Mouse (Mus musculus): ENCODE results near the gene Pcyox1. TPM values are rescaled to one million over a fixed set of nuclear protein-coding genes. Genes with fewer than 3 reads are reported as not detected.

Gene Pcyox1
- 87.1 and 99.4 TPM in 2 replicates for polyA plus RNA-seq (2016; fragmentation: Nextera tagmentation; extraction: Ambion mirVana)

- peak within 1 kb of the TSS; percentile 93 for H3K27ac ChIP-seq
- DNase-seq (ENCODE audit: low spot score), result peak; percentile 91
- H3K36me3 ChIP-seq, result peaks cover 32% of the 10 kb centered on the region
- WGBS, result under 1% methylated on average over 51 of the region's 51 CpGs
- peaks cover 36% of the 10 kb centered on the region for H3K4me1 ChIP-seq (replicated peaks)
- H3K9me3 ChIP-seq, result no peaks in the 10 kb centered on the region
- H3K27me3 ChIP-seq (ENCODE audit: insufficient read depth, poor library complexity, severe bottlenecking), result peaks cover 14% of the 10 kb centered on the region; the same call in 1 of the 2 replicates
- H3K4me3 ChIP-seq, result peak within 1 kb of the TSS; percentile 91
These were observed at the start of gene Pcyox1 for GRCm38 (mm10) chr6:86396581-86397256. Gene Pcyox1 (minus strand): TSS chr6:86397154.

- H3K9me3 ChIP-seq, result no peaks in the 10 kb centered on the region
- peaks cover 83% of the 10 kb centered on the region for H3K36me3 ChIP-seq
- no peak for DNase-seq (ENCODE audit: low spot score)
- no peaks in the 10 kb centered on the region for H3K27me3 ChIP-seq (ENCODE audit: insufficient read depth, poor library complexity, severe bottlenecking)
- WGBS, result 92% methylated on average over 18 of the region's 18 CpGs
- no peaks in the 10 kb centered on the region for H3K4me1 ChIP-seq (replicated peaks)
- no peak overlapping the region for H3K4me3 ChIP-seq
- no peak overlapping the region for H3K27ac ChIP-seq
These were observed 48.6 kb upstream of the Pcyox1 start for GRCm38 (mm10) chr6:86445551-86445950.

GRCm38 (mm10) chr6:86441571-86441970 is 44.6 kb upstream of the Pcyox1 start:
- Histone ChIP-seq H3K9me3 (no peaks in the 10 kb centered on the region), H3K36me3 (peaks cover 50% of the 10 kb centered on the region), H3K4me3 (no peak overlapping the region), H3K27me3 (ENCODE audit: insufficient read depth, poor library complexity, severe bottlenecking) (no peaks in the 10 kb centered on the region), H3K27ac (no peak overlapping the region), H3K4me1 (replicated peaks) (peaks cover 15% of the 10 kb centered on the region)
- no peak for DNase-seq (ENCODE audit: low spot score)
- WGBS, result 96% methylated on average over 10 of the region's 10 CpGs

GRCm38 (mm10) chr6:86439531-86439930 is 42.6 kb upstream of the Pcyox1 start:
- peaks cover 50% of the 10 kb centered on the region for H3K36me3 ChIP-seq
- peaks cover 15% of the 10 kb centered on the region for H3K4me1 ChIP-seq (replicated peaks)
- WGBS, result 94% methylated on average over 1 of the region's 1 CpGs
- no peaks in the 10 kb centered on the region for H3K9me3 ChIP-seq
- H3K27ac ChIP-seq, result peak overlapping the region; percentile 96
- no peaks in the 10 kb centered on the region for H3K27me3 ChIP-seq (ENCODE audit: insufficient read depth, poor library complexity, severe bottlenecking)
- DNase-seq (ENCODE audit: low spot score), result no peak
- H3K4me3 ChIP-seq, result peak overlapping the region; percentile 93

GRCm38 (mm10) chr6:86439119-86439496 is 42.2 kb upstream of the Pcyox1 start:
- peaks cover 50% of the 10 kb centered on the region for H3K36me3 ChIP-seq
- H3K4me1 ChIP-seq (replicated peaks), result peaks cover 15% of the 10 kb centered on the region

DNA sequence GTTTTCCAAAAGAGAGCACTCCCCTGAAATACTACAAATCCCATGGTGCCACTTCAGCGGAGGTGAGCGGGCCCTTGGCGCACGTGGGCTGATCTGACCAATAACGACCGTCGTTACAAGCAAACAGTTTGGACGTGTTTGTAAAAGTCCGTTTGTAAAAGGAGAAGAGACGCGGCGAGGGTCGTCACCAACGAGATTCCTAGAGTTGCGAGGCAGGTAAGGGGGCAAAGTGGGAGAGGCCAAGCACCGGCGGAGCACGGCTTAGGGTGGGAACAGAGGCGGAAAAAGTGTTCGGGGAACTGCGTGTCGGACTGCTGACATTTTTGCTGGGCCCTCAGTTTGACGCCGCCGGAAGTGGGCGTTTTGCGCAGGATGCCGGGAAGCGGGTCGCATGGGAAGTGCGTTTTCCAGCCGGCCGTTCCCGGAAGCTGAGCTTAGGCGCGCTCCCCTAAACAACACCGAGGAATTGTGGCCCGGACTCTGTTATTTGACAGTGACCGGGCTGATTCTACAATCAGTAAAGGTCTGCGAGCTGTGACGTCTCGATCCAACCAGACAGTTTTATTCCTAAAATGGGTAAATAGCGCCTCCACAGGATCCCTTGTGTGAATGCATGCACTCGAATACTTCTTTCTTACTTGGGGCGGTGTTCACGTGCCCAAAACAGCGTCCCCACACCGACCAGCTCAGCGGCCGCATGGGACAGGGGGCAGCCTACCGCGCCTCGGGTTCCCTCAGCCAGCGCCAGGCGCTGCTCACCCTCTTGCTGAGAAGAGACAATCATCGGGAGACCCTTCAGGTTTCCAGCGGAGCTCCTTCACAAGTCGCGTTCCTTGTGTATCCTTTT is 41.5 kb upstream of the Pcyox1 start, which contains the start of gene C87436:
TSS of gene C87436 (plus strand) at position 103 of the 847 bp plus-strand sequence.
- Histone ChIP-seq H3K27ac (peak within 1 kb of the TSS; percentile 96), H3K4me3 (peak within 1 kb of the TSS; percentile 93), H3K9me3 (no peaks in the 10 kb centered on the region), H3K36me3 (peaks cover 50% of the 10 kb centered on the region), H3K27me3 (ENCODE audit: insufficient read depth, poor library complexity, severe bottlenecking) (no peaks in the 10 kb centered on the region), H3K4me1 (replicated peaks) (peaks cover 15% of the 10 kb centered on the region)
- peak; percentile 96 for DNase-seq (ENCODE audit: low spot score)
- under 1% methylated on average over 59 of the region's 59 CpGs for WGBS

More at GRCm38 (mm10) chr6:86439119-86439496, 42.2 kb upstream of the Pcyox1 start:
- Histone ChIP-seq H3K4me3 (peak overlapping the region; percentile 93), H3K27me3 (ENCODE audit: insufficient read depth, poor library complexity, severe bottlenecking) (no peaks in the 10 kb centered on the region), H3K27ac (peak overlapping the region; percentile 96), H3K9me3 (no peaks in the 10 kb centered on the region)
- whole genome bisulfite sequencing, result 6% methylated on average over 13 of the region's 13 CpGs
- no peak for DNase-seq (ENCODE audit: low spot score)

GRCm38 (mm10) chr6:86437711-86438110 is 40.8 kb upstream of the Pcyox1 start:
- H3K4me3 ChIP-seq, result peak overlapping the region; percentile 93
- no peaks in the 10 kb centered on the region for H3K9me3 ChIP-seq
- WGBS, result 3% methylated on average over 14 of the region's 14 CpGs
- DNase-seq (ENCODE audit: low spot score), result peak; percentile 49
- H3K36me3 ChIP-seq, result peaks cover 50% of the 10 kb centered on the region
- H3K4me1 ChIP-seq (replicated peaks), result peaks cover 15% of the 10 kb centered on the region
- no peaks in the 10 kb centered on the region for H3K27me3 ChIP-seq (ENCODE audit: insufficient read depth, poor library complexity, severe bottlenecking)
- peak overlapping the region; percentile 96 for H3K27ac ChIP-seq

DNA sequence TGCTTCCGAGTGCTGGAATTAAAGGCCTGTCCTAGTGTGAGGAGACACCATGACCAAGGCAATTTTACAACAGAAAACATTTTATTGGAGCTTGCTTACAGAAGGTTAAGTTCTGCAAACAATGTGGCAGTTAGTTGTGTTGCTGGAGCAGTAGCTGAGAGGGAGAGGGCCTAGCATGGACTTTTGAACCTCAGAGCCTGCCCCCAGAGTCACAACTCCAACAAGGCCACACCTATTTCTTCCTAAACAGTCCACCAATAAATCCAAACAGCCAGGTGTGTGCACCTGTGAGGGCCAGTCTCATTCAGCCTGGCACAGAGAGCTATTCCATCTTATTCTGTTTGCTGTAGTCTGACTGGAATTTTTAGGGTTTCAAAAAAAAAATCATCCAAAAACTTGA is 36.7 kb upstream of the Pcyox1 start:
- WGBS, result 96% methylated on average over 1 of the region's 1 CpGs
- peaks cover 83% of the 10 kb centered on the region for H3K36me3 ChIP-seq
- H3K27ac ChIP-seq, result no peak overlapping the region

GRCm38 (mm10) chr6:86431531-86431930 is 34.6 kb upstream of the Pcyox1 start:
- 94% methylated on average over 3 of the region's 3 CpGs for WGBS
- Histone ChIP-seq H3K36me3 (peaks cover 100% of the 10 kb centered on the region), H3K4me3 (no peak overlapping the region)

More for the DNA sequence above, 36.7 kb upstream of the Pcyox1 start:
- Histone ChIP-seq H3K4me3 (no peak overlapping the region), H3K4me1 (replicated peaks) (peaks cover 5% of the 10 kb centered on the region; the same call in 1 of the 2 replicates), H3K9me3 (no peaks in the 10 kb centered on the region), H3K27me3 (ENCODE audit: insufficient read depth, poor library complexity, severe bottlenecking) (no peaks in the 10 kb centered on the region)
- no peak for DNase-seq (ENCODE audit: low spot score)

DNA sequence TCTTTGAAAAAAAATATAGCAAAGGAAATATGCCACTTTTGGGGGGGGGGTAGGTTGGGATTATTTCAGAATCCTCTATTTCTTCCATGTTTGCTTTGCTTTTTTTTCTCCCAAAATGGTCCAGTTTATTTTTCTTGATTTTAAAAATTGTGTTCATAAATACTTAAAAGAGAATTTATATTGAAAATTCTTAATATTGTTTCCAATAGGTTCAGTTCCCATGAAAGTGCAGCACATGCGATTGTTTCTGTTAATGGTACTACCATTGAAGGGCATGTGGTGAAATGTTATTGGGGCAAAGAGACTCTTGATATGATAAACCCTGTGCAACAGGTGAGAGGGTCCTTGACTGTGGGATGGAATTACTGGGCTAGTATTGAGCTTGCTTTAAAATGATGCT is 29.4 kb upstream of the Pcyox1 start, which contains the start of gene Gm44790:
TSS of gene Gm44790 (plus strand) at position 301 of the 400 bp plus-strand sequence.
- no peaks in the 10 kb centered on the region for H3K27me3 ChIP-seq (ENCODE audit: insufficient read depth, poor library complexity, severe bottlenecking)
- H3K36me3 ChIP-seq, result peaks cover 99% of the 10 kb centered on the region
- no peaks in the 10 kb centered on the region for H3K4me1 ChIP-seq (replicated peaks)
- no peak for DNase-seq (ENCODE audit: low spot score)
- H3K27ac ChIP-seq, result no peak within 1 kb of the TSS
- H3K9me3 ChIP-seq, result no peaks in the 10 kb centered on the region
- no peak within 1 kb of the TSS for H3K4me3 ChIP-seq
- 96% methylated on average over 1 of the region's 1 CpGs for WGBS

More at GRCm38 (mm10) chr6:86431531-86431930, 34.6 kb upstream of the Pcyox1 start:
- no peaks in the 10 kb centered on the region for H3K4me1 ChIP-seq (replicated peaks)
- no peaks in the 10 kb centered on the region for H3K9me3 ChIP-seq
- no peaks in the 10 kb centered on the region for H3K27me3 ChIP-seq (ENCODE audit: insufficient read depth, poor library complexity, severe bottlenecking)
- H3K27ac ChIP-seq, result no peak overlapping the region
- no peak for DNase-seq (ENCODE audit: low spot score)

DNA sequence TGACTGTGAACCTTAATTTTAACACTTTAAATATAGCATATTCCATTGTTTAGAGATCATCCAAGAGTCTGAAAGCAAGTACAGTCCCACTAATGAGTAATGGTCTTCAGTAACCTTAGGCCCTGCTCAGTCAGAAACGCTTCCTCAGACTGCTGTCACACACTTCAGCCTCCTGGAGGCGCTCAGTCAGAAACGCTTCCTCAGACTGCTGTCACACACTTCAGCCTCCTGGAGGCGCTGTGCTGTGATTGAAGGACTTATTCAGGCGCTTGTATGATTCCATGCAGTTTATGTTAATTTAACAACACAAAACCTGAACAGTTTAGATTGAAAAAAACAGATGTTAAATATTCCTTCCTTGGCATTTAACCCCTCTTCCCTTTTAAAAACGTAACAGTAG is 23.5 kb upstream of the Pcyox1 start:
- peaks cover 99% of the 10 kb centered on the region for H3K36me3 ChIP-seq
- 73% methylated on average over 6 of the region's 6 CpGs for WGBS
- H3K9me3 ChIP-seq, result no peaks in the 10 kb centered on the region
- H3K27ac ChIP-seq, result no peak overlapping the region
- no peaks in the 10 kb centered on the region for H3K27me3 ChIP-seq (ENCODE audit: insufficient read depth, poor library complexity, severe bottlenecking)
- no peaks in the 10 kb centered on the region for H3K4me1 ChIP-seq (replicated peaks)
- DNase-seq (ENCODE audit: low spot score), result no peak
- no peak overlapping the region for H3K4me3 ChIP-seq

- no peaks in the 10 kb centered on the region for H3K27me3 ChIP-seq (ENCODE audit: insufficient read depth, poor library complexity, severe bottlenecking)
- WGBS, result 95% methylated on average over 3 of the region's 3 CpGs
- no peaks in the 10 kb centered on the region for H3K9me3 ChIP-seq
- H3K4me1 ChIP-seq (replicated peaks), result no peaks in the 10 kb centered on the region
- no peak for DNase-seq (ENCODE audit: low spot score)
- no peak overlapping the region for H3K4me3 ChIP-seq
- peaks cover 99% of the 10 kb centered on the region for H3K36me3 ChIP-seq
- H3K27ac ChIP-seq, result no peak overlapping the region
These were observed 22.3 kb upstream of the Pcyox1 start for GRCm38 (mm10) chr6:86419239-86419638.

DNA sequence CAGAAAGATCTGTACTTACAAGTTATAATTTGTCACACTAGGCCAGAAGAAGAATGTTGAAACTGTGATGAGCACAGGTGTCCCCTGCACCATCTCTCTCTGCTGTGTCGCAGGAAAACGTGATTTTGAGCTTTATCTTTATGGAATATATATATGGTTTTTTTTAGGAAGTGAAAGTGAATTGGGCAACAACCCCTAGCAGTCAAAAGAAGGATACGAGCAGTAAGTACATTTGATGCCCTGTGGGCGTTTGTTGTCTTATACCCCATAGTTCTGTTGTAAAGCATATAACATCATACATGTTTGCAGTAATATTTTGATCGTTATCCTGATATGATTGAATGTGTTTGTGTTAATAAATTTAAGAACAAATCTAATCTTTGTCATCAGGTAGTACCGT is 21.8 kb upstream of the Pcyox1 start:
- Histone ChIP-seq H3K4me3 (no peak overlapping the region), H3K27me3 (ENCODE audit: insufficient read depth, poor library complexity, severe bottlenecking) (no peaks in the 10 kb centered on the region), H3K4me1 (replicated peaks) (no peaks in the 10 kb centered on the region), H3K36me3 (peaks cover 99% of the 10 kb centered on the region), H3K9me3 (no peaks in the 10 kb centered on the region), H3K27ac (no peak overlapping the region)
- no peak for DNase-seq (ENCODE audit: low spot score)
- 94% methylated on average over 6 of the region's 6 CpGs for WGBS
